Mouse (Mus musculus) adrenal gland, adult 18-20 months (tissue): ENCODE data around the gene Zfp239. TPM values are rescaled to one million over a fixed set of nuclear protein-coding genes. Genes with fewer than 3 reads are reported as not detected.
A peak's percentile ranks its signal among the peaks of the same experiment; 100 is the strongest.

Experiments used
- DNase-seq, 2 experiments: peaks; one replicate each; pipeline ENCODE4 v3.0.0; 2021 to 2022; ENCODE audit warnings: low spot score in 2 of 2
- total RNA-seq, 2 experiments: library from RNA; stranded (reverse); gene quantifications; 1 replicate in 1 of 2; 2 replicates in 1 of 2; pipeline ENCODE4 v1.2.3; 2021

Gene Zfp239
- total RNA-seq, 2 experiments from 2014 or later = 2.6 to 3.0 TPM

DNA sequence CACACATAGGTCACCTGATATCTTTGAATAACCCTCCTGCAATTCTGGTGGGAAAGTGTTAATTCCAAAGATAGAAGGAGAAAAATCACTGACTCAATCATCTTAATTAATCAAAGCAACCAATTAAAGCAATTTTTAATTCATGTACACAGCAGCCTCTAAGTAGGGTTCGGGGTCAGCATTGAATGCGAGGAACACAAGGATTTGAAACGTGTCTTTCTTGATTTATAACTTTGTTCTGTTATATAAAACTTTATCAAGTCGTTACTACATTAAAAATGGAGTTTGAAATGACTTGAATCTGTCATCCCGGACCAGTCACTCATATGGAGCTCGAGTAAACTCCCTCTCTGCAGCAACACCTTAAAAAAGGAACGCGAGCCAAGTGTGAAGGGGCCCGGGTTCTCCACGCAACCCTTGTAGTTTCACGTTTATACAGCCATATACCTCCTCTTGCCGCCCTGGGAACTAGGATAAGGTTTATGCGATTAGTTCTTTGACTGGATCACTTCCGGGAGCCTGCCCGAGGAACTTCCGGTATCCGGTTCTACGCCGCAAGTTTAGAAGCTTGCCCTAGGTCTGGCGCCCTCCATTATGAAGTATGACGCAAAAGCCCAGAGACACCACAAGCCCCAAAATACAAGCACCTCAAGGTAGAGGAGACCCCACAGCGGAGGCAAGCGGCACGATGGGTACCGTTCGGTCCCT, 17.0 kb downstream of the Zfp239 start:
- DNase-seq = no peak

DNA sequence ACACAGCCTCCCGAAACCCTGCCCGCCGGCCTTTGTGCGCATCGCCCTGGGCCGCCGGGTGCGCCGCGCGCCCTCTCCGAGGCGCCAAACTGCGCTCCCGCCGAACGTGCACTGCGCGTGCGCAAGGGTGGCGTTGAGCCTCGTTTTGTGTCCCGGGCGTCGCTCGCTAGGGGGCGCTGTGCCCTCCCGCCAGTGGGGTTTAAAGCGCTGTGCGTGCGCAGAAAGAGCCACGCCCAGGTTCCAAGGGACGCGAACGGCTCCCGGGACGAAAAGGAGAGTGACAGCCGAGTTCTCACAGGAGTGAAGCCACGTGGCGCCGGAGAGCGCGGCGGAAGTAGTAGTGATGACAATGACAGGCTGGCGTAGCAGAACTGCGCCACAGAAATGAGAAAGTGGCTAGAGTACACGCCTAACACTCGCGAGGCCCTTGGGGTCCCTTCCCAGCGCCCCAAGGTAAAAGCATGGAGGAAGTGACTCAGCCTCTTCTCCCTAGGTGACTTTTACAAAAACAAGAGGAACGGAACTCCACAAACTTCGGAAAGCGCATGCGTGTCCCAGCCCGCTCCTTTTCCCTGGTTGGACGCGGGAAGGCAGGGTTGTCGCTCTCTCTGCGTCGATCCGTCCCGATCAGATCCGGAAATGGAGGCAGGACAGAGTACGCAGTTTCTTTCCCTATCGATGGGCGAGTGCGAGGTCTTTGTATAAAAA, 17.7 kb downstream of the Zfp239 start:
- DNase-seq = peak; percentile 100

DNA sequence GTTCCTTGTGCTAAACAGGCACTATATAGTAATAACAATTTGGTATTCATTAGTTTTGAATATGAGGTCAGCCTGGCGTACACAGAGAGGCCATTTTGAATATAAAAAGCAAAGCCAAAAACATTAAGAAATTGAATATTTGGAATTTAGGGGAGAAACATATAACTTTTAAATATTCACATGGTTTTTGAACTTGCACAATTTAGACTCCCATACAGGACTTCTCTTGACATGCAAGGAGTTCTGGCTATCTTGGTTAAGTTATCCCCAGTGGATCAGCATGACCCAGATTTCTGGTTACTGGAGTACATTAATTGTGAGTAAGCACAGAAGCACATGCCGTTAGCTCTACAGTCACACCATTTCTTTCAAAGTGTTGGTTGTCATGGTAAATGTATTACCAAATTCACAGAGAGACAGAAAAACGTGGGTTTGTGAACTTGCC, 18.5 kb downstream of the Zfp239 start:
- DNase-seq = no peak

DNA sequence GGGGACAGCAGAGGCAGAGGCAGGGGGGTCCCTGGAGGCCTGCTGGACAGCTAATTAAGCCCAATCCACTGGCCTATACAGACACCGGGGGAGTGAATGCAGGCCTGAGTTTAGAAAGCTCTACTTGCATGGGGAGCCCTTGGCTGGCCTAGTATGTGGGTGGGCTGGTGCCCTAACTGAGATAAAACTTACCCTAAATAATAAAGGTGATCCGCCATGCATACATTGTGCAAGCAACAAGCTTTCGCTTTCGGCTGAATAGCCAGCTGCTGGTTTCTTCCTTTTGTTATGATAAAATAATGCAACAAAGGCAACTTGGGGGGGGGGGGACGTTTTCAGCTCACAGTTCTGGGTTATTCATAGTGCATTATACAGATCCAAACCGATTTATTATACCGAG, 19.3 kb downstream of the Zfp239 start:
- no peak for DNase-seq

DNA sequence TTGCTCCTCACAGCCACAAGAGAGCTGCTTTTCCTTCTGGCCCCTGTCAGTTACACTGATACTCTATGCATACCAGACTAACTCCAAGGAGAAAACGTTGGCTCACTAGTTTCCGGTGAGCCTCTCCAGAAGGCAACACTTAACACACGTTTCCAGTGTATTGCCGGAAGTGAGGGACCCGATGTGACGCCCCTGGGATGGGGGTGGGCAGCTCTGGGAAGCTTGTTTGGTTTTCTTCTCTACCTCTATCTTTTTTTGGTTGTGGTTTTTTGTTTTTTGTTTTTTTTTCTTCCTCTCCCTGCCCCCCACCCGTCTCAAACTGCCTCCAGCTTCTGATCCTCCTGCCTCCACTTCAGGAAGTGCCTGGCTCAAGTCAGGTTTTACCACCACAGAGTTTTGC, 20.1 kb downstream of the Zfp239 start:
- no peak for DNase-seq

DNA sequence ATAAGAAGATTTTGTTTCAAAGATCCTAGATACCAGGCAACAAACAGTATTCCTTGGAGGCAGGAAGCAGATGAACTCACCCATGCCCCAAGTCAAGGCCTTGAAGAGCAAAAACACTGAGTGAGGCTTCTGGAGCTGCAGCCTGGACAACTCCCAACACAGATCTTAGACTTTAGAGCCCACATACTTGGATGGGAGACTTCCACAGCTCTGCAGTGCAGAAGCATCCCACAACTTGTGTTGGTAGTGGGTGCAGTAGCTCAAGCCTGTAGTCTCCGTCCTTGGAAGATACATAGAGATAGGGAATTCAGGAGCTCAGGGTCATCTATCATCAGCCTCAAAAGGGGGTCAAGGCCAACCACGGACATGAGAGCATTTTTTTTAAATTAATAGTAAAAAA, 24.0 kb downstream of the Zfp239 start:
- no peak for DNase-seq

DNA sequence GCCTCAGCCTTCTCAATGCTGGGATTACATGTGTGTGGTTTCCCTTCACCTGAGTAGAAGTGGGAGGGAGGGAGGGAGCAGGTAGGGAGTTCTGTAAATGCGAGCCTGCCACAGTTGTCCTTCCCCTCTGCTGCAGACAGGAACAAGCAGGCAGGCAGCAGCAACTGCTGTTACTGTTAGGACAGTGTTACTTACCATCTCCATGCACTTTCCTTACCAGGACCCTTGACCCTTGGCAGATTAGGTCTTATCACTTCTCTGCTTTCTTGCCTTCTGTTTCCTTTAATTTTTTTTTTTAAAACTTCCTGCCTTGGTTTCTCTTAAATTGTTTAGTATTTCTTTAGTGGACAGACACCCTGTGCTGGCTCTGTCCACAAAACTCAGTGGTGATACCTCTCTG, 26.1 kb downstream of the Zfp239 start:
- DNase-seq = no peak

DNA sequence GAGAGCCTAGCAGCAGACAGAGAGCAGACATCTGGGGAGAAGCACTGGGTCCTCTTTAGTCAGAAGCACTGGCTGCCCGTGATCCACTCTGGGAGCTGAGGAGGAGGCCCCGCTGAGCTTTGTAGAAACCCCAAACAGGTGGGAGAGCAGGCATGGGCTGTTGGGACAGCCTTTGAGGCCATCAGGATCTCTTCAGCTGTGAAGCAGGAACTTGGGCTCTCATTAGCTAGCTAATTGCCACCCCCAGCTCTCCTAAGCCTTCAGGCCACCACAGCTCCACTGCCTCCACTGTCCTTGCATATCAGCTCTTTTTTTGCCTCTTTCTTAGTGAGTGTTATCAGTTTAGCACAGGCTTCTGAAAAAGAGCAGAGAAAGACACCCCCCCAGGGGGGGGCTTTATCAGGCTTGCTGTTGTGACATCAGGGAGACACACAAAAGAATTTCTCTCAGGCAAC, 26.8 kb downstream of the Zfp239 start:
- no peak for DNase-seq

DNA sequence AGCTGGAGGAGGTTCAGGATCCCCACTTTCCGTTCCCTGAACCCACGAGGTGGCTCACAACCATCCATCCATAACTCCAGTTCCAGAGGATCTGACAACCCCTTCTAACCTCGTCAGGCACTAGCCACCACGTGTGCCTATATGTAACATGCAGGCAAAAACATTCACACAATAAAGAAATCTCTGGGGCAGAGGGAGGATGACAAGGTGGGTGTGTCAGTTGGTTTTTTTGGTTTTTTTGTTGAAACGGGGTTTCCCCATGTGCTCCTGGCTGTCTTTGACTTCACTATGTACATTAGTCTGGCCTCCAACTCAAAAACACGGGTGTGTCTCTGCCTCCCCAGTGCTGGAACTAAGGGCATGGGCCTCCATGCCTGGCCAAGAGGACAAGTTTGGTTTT, 28.4 kb downstream of the Zfp239 start:
- DNase-seq = no peak

DNA sequence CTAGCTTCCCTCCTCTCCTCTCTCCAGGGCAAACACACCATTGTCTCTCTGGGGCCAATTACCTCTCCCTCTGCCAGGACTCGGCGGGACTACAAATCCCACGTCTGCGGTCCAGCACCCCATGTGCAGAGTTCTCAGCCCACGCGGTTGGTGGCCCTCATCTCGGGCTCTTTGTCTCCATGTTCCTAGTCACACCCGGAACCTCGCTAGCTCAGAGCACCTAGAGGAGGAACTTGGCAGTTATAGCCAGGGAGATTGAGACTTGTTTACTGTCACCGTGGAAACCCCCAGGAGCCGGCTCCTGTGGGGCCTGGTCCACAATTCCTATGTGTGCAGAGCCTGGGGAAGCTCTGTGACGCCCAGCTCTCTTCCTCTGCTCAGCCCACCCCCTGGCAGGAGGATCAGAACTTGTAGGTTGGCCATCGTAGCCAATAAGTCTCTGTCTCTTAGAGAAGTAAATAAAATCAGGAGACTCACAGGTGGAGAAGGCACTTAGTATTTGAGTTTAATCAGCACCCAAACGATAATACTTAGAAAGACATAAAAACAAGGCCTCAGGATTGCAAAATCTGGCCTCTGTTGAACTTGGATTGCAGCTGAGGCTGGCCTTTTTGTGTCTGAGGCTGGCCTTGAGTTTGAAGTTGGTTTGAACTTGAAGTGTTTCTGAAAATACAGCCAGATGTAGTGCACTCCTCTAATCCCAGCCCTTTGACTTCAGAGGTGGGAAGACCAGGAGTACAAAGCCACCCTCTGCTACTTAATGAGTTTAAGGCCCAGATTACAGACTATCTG, 29.7 kb downstream of the Zfp239 start:
- DNase-seq = no peak

DNA sequence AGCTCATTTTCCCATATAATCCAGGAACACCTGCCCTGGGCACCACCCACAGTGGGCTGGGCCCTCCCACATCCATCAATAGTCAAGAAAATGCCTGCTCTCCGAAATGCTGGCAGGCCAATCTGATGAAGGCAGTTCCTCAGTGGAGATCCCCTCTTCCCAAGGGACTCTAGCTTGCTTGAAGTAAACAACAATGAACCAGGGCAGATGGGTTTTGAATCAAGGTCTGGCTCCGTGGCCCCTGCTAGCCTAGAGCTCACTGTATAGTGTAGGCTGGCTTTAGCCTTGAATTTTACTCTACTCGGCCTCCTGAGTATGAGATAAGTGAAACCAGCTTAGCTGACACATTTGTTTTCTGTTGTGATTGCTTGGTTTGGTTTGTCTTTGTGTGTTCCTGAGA, 30.5 kb downstream of the Zfp239 start:
- DNase-seq = no peak

DNA sequence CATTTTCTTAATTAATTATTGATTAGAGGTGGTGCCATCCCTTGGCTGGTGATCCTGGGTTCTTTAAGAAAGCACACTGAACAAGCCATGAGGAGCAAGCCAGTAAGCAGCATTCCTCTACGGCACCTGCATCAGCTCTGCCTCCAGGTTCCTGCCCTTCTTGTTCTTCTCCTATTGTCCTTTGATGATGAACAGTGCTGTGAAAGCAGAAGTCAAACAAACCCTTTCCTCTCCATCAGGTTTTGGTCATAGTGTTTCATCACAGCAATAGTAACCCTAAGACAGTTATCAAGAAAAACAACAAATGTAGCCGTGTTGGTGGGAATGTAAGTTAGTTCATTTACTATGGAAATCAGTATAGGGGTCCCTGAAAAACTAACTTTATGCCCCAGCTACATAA, 31.5 kb downstream of the Zfp239 start:
- DNase-seq = no peak

DNA sequence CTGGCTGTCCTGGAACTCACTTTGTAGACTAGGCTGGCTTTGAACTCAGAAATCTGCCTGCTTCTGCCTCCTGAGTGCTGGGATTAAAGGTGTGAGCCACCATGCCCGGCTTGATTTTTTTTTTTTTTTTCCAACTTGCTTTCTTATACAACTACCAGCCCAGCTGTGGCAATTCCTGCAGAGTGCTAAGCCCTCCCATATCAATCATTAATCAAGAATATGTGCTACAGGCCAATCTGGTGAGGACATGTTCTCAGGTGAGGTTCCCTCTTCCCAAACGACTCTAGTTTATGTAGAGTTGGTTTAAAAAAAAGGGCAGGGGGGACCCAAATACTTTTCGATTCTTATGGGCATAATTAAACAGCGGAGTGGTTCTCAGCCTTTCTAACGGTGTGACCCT, 35.9 kb downstream of the Zfp239 start:
- no peak for DNase-seq

DNA sequence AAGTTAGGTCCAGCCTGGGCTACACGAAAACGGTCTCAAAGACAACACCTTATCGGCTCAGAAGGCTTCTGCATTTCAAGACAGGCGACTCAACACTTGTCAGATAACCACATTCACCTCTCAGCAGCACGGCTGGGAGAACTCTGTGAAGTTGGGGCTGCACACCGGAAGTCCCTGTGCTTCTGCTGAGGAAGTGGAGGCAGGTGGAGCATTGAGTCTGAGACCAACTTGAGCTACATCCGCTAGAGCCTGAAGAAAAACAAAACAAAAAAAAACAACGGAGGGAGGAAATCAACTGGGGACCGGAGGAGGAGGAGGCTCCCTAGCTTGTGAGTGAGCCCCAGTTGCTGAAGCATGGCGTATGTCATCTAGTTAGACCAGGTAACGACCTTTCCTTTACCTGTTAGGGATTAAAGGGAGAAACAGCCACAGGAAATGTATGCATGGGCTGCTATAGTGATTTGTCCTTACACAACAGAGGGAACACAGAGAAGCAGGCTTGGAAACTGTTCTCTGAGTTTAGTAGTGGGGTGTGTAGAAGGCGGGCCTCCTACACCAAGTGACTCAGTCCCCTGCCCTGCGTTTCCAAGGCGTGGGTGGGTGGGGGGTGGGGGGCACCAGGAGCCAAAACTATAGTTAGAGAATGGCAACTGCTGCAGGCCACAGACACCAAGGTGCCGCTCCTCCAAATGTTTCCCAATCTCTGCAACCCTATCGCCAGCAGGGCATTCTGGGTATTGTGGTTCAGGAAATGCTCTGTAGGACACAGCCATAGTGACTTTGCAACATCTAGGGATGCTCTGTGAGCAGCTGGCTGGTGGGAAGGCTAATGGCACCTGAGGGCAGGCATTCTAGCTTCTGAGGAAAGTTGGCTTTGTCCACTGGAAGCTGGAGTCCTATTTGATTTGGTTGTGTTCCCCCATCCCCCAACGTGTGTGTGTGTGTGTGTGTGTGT, 38.5 kb downstream of the Zfp239 start, which contains the start of gene Hnrnpf:
Gene Hnrnpf, plus strand, starts transcription at position 199 of the 955 bp plus-strand sequence.
- no peak for DNase-seq

DNA sequence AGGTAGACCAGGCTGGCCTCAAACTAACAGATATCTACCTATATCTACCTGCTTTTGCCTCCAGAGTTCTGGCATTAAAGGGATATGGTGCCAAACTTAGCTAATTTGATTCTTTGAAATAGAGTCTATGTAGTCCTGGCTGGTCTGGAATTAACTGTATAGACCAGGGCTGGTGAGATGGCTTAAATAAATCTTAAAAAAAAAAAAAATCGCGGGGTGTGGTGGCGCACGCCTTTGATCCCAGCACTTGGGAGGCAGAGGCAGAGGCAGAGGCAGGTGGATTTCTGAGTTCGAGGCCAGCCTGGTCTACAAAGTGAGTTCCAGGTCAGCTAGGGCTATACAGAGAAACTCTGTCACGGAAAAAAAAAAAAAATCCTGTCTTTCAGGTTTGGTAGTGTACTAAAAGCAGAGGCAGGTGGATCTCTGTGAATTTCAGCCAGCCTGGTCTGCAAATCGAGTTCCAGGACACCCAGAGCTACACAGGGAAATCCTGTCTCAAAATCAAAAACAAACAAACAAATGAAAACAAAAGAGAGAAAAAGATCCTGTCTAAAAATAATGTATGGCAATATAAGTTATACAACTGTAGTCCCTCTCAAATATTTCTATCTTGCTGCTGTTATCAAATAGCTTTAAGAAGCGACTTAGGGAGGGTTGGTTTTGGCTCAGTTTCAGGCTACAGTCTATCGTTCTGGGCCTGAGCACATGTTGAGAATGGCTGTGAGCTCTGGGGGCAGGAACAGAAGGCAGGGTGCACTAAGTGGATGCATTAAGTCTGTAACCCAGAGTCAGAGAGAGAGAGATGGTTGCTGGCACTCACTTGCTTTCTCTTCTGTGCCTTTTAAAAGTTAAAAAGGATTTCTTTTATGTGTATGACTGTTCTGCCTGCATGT, 39.9 kb downstream of the Zfp239 start:
- DNase-seq = no peak

DNA sequence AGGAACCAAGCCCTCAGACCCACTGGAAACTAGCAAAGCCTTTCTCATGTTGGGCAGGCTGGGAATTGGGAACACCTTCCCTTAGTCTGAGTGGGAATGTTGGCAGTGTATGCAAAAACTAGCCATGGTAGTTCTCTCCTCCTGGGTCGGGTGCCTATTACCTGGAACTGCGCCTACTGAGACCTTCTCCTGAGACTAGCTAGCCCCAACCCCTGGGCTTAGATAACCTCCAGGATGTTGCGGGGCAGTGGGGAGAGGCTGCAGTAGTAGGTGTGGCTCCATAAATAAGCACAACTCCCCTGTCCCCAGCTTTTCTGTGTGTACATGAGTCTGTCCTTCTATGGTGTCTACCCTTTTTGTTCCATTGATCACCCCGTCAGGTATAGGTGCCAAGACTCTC, 40.7 kb downstream of the Zfp239 start:
- no peak for DNase-seq

DNA sequence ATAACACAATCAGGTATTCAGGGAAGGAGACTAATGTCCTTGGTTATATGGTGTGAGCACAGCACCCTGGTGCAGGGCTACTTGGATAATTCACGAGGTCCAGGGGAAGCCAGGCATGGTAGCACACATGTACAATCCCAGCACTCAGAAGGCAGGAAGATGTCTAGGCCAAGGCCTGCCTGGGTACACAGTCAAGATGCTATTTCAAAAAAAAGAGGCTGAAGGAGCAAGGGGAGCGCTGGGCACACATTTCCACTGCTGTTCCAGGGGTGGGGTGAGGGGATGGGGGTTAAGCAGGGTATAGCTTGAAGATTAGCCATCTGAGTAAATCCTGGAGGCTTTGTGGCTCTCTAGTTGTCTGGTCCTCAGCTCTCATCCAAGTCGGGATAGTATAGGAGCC, 41.9 kb downstream of the Zfp239 start:
- DNase-seq = no peak

DNA sequence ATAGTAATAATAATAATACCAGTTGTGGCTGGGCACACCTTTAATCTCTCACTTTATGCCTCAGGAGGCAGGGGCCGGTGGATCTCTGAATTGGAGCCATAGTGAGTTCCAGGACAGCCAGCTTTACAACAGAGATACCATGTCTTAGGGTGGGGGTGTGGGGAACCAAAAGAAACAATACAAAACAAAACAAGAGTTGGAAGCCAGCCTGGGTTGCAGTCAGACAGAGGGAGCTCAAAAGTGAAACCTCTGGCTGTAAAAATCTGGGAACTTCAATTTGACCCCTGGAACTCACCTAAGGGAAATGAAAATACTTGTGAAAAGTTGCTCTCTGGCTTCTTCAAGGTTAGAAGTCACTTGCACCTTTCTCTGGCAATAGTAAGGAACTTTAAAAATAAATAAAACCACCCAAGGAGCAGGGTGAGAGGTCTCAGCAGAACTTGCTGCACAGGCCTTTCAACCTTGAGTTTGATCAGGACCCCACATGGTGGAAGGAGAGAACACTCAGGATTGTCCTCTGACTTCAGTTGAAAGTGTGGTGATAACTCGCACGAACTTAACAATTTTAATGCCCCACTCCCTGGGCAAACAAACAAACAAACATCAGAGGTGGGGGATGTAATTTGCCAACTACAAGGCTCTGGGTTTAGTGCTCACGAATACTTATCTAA, 43.5 kb downstream of the Zfp239 start:
- DNase-seq = no peak

DNA sequence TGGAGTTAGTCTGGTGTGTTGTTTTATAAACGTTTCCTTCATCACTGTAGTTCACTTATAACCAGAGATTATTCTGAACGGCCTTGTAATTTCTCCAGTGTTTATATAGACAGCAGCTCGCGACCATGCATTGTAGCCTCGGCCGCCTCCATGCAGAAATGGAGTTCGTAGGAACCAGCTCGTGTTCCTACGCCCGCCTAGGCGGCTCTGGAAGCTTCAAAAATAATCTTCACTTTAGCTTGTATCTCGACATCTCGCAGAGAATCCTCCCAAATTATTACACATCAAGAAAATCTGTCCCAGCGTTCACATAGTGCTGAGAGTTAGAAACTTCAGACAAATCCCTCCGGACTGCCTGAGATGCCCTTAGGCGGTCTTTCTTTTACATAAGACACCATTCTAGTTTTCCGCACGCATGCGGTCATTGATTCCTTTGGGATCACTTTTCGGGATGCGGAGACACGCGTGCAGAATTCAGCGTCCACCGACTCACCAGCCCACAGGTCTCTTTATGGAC, 44.2 kb downstream of the Zfp239 start:
- peak; percentile 41 to 69 for DNase-seq
